Mouse (Mus musculus) mouse embryonic stem cell (cell line): ENCODE data around the gene Tnk1.
"Not testable (repeated sequence)": the region's sequence is repeated elsewhere in the genome, so short reads cannot be mapped to it uniquely, and the experiment has no call there.

Experiments
- in situ Hi-C, 2 experiments: fragments of 300-500 bp; cut with MboI; formaldehyde crosslinking; loops; 1 replicate in 1 of 2; 3 replicates in 1 of 2; pipeline ENCODE4 v1.14.3; 2019 to 2020; ENCODE audit warnings: low sequenced_read_pairs in 2 of 2, low pct_unique_long_range_greater_than_20kb in 1 of 2, mixed read lengths in 1 of 2; ENCODE audit not compliant: unreplicated experiment in 1 of 2

The Tnk1 gene

DNA sequence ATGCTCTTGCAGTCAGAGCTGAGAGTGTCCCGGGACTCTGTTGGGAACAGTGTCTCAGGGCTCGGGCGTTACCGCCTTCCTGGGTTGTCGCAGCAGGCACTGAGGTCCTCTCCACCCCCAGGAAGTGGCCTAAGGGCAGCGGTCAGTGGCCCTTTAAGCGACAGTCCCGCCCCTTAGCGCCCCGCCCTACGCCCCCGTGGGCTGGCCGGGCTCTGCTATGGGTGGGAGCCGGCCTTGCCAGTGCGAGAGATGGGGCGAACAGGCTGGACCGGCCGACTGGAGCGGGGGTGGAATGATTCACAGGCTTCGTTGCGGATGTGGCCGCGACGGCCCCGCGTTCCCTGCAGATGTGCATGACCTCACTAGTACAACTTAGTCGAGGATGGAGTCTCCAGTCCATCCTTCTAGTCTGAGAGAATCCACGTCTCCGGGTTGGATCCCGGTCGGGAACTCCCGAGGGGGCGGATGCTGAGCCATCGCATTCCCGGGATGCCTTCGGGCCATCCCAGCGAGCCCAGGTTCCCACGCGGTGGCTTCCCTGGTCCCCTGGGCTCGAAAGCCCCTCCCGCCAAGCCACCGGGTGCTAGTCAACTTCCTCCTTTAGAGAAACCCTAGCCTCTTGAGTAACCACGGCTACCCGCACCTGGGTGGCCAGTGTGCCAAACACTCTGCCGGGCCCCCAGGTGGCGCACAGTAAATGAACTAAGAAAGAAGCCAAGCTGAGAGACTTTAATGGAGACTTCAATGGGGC, 22.5 kb upstream of the Tnk1 start, which contains the start of gene Kctd11:
TSS of gene Kctd11 (minus strand) at position 554 of the 751 bp plus-strand sequence.
- in situ Hi-C loops: loop anchor here in 1 of 2 experiments (25.0 kb wide), 1 partner anchor 244 kb away; the partner anchor contains the start of gene Fxr2

DNA sequence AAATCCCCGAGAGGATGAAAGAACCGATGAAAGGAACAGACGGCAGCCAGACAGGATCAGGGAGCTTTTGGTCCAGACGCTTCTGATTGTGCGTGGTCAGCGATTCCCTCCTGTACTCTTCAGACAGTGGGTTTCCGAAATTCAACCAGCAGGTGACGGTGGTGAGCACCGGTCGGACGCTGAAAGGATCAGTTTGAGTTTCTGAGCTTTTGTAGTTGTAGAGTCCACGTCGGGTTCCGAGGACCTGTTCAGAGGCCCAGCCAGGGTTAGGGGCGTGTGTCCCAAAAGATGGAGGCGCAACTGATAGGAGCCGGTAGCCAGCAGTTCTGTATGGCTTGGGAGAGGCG, 21.9 kb upstream of the Tnk1 start:
- in situ Hi-C loops: loop anchor here in 1 of 2 experiments (25.0 kb wide), 1 partner anchor 243 kb away; the partner anchor contains the start of gene Fxr2

DNA sequence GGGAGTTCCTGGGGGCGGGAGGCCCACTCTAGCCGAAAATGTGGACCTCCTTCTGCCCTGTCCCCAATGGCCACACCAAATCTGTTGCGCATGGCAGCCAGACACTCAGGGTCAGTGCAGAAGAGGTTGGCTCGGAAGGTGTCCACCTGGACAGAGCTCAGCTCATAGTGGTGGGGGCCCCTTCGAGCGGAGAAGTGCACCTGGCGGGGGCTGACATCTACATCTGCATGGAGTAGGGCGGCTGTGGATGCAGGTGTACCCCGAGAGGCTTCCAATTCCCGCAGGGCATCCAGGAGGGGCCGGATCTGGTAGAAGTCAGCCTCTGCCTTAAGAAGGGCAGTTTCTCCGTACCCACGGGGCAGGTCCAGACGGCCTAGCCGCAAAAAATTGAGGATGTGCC, 21.2 kb upstream of the Tnk1 start:
- in situ Hi-C loops: loop anchor here (5.0 to 25.0 kb wide), 5 partner anchors 65 to 242 kb away; partner anchors contain the start of genes Fxr2 (in 1 of the 2), Gm39566 (in 1 of the 2), Spem2 (in 1 of the 2) and Tmem102 (in 1 of the 2)

DNA sequence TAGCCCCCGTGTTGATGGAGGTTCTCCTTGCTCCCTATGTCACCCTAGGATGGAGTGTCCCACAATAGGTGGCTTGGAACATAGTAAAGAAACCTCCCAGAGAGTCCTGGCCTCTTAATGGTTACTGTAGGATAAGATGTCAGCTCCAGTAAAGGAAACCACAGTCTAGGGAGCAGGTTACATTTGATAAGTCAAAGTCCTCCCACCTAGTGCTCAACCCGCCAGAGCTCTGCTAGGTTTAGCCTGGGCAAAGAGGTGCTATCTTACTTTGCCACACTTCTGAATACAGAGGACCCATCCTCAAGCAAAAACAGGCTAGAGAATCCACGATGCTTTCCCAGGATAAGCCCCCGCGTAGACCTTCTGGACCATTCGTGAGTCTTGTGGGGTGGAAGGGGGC, 20.4 kb upstream of the Tnk1 start:
- in situ Hi-C loops: loop anchor here (5.0 to 25.0 kb wide), 5 partner anchors 64 to 242 kb away; partner anchors contain the start of genes Fxr2 (in 1 of the 2), Gm39566 (in 1 of the 2), Spem2 (in 1 of the 2) and Tmem102 (in 1 of the 2)

DNA sequence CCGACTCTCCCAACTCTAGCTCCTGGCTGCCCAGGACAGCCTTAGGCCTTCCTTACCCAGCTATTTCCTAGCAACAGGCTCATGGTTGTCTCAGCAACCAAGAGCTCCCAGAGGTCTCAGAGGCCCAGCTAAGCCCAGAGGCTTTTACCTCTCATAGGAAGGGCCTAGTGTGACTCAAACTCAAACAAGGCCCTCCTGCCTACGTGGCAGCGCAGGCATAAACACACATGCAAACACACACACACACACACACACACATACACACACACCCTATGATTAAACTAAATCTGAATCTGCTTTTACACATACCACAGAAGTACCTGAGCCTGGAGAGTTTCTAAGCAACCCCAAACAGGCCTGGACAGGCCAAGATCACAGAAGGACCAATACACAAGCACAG, 19.9 kb upstream of the Tnk1 start:
- in situ Hi-C loops: loop anchor here (5.0 to 25.0 kb wide), 5 partner anchors 64 to 241 kb away; partner anchors contain the start of genes Fxr2 (in 1 of the 2), Gm39566 (in 1 of the 2), Spem2 (in 1 of the 2) and Tmem102 (in 1 of the 2)

DNA sequence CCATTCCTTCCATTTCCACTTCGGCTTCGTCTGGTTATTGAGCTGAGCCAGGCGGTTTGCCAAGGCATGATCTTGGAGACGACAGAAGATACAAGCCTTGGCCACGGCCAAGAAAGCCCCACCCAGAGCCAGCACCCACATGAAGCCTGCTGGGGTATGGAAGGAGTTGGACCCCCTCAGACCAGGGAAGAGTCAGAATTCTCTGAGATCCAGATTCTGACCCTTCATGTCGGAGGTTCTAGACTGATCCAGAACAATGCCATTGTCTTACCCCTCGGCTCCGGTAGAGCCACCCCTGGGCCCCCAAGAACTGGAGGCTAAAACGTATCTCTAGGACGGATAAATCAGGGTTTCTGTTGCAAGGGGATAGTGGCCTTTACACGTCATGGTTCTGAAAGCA, 19.3 kb upstream of the Tnk1 start, which contains the start of gene Tmem95:
TSS of gene Tmem95 (minus strand) at position 141 of the 400 bp plus-strand sequence.
- in situ Hi-C loops: loop anchor here (5.0 to 25.0 kb wide), 5 partner anchors 63 to 241 kb away; partner anchors contain the start of genes Fxr2 (in 1 of the 2), Gm39566 (in 1 of the 2), Spem2 (in 1 of the 2) and Tmem102 (in 1 of the 2)

DNA sequence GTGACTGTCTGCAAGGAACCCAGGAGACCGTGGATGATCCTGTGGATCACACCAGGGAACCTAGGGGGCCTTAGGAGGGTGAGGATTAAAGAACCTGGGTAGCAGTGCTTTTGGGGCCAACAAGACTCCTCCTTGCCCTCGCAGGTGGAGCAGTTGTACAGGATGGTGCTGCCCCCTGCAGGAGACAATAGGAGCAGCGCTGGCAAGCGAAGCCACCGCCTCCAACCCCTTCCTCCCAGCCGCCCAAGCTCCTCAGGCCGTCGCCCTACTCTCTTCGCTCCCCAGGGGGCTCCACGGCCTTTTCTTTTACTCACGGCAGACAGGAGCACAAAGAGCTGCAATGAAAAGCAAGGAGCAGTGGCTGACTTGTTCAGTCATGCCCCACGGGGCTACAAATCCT, 18.3 kb upstream of the Tnk1 start:
- in situ Hi-C loops: loop anchor here (5.0 to 25.0 kb wide), 5 partner anchors 62 to 240 kb away; partner anchors contain the start of genes Fxr2 (in 1 of the 2), Gm39566 (in 1 of the 2), Spem2 (in 1 of the 2) and Tmem102 (in 1 of the 2)

DNA sequence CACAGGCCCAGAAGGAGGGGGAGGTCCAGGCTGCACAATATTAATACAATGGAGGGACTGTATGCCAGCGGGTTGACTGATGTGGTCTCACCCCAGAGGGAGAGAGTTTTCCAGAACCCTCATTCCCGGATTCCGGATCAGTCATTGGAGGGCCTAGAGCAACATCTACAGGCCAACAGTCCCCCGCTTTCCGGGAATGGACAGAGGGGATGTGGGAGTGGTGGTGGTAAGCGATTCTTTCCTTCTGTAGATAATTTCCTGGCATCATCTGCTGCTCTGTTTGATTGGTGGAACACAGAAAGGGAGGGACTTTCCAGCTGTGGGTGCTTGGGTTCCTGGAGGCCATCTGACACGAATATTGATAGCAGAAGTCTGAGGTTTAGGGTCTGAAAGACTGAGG, 17.7 kb upstream of the Tnk1 start:
- in situ Hi-C loops: loop anchor here (5.0 to 25.0 kb wide), 5 partner anchors 61 to 239 kb away; partner anchors contain the start of genes Fxr2 (in 1 of the 2), Gm39566 (in 1 of the 2), Spem2 (in 1 of the 2) and Tmem102 (in 1 of the 2)

DNA sequence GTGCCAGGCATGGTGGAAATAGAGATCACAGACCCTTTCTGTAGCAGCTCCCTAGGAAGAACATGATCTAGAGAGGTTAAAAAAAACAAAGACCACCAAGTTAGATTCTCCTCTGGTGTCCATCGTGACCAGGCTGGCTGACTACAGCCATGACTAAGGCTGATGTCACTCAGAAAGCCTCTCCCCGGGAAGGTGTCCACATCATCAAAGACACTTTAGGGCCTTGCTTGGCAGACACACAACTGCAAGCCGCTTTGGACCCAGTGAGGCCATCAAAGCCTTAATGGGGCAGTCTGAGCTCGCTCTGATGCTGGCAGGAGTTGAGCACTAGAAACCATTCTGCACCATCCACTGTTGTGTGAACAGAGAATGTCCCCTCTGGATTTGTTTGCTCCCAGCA, 13.9 kb upstream of the Tnk1 start:
- in situ Hi-C loops: loop anchor here in 1 of 2 experiments (10.0 kb wide), 1 partner anchor 58 kb away; the partner anchor contains the start of genes Gm39566 and Spem2

DNA sequence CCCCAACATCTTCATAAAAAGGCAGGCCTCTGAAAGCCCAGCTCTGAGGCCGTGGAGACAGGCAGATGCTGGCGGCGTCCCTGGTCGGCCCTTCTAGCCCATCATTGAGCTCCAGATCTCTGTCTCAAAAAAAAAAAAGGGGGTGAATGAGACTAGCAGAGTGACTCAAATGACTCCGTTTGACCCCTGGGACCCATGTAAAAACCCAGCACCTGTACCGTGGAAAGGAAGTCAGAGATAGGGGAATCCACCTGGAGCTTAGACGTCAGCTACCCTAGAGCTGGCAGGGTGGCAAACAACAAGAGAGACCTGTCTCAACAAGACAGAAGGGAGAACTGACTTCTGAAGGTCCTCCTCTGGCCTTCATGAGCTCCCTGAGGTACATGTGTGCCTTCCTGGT, 13.3 kb upstream of the Tnk1 start:
- in situ Hi-C loops: loop anchor here in 1 of 2 experiments (10.0 kb wide), 1 partner anchor 57 kb away; the partner anchor contains the start of genes Gm39566 and Spem2

DNA sequence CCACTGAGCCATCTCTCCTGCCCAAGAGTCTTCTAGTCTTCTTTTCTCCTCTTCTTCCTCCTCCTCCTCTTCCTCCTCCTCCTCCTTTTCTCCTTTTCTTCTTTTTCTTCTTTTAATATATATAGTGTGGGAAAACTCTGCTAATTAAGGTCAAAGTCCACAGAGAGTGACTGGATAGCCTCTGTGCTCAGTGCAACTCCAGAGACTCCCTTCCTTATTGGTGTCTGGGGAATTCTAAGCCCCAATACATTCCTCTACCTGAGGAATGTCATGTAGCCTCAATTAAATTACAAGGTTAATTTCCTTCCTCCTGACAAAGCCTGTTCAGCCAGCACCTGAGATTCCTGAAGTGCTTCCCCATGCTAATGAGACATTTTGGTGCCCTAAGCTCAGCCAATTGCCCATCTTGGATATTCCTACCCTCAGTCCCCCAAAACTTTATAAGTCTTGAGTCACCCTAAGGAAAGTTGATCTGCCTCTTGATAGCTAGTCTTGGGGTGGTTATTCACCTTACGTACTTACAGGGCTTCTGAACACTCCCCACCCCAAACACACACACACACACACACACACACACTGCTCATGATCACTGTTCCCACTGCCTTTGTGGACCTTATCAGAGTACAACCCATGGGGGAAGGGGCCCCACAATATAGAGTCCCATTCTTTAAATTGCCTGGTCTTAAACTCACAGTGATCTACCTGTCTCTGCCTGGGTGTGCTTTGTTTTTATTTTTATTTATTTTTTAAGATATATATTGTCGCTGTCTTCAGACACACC, 11.9 kb upstream of the Tnk1 start:
- in situ Hi-C loops: loop anchor here in 1 of 2 experiments (10.0 kb wide), 1 partner anchor 56 kb away; the partner anchor contains the start of genes Gm39566 and Spem2

DNA sequence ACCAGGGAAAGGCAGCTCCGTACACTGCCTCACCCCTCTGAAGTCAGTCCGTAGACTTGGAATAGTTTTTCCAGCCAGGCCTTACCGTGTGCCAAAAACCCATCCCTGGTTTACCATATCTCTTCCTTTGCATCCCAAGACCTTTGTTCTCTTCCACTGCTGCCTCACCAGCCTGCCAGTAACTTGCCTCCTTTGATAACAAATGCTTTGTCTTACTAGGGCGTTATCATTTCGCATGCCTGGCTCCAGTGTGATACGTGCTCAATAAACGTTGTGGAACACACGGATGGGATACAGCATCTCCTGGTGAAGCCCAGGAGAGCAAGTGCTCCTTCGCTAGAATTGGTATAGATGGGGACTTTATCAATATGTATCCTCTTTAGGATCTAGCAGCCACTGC, 8.8 kb upstream of the Tnk1 start:
- in situ Hi-C loops: no loop called here

DNA sequence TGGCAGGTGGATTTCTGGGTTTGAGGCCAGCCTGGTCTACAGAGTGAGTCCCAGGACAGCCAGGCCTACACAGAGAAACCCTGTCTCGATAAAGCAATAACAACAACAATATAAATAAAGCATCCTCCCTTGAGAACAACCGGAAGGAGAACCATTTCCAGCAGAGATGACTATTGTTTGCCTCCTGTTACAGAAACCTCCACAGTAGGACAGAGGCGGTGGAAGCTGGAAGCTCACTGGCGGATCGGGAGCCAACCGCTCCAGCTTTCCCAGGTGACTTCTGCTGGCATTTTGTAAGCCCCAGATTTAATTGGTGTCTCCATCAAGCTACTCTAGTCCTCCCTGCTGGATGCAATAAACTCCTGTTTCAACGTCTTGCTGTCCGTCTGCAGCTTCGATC, 7.0 kb upstream of the Tnk1 start:
- in situ Hi-C loops: no loop called here

DNA sequence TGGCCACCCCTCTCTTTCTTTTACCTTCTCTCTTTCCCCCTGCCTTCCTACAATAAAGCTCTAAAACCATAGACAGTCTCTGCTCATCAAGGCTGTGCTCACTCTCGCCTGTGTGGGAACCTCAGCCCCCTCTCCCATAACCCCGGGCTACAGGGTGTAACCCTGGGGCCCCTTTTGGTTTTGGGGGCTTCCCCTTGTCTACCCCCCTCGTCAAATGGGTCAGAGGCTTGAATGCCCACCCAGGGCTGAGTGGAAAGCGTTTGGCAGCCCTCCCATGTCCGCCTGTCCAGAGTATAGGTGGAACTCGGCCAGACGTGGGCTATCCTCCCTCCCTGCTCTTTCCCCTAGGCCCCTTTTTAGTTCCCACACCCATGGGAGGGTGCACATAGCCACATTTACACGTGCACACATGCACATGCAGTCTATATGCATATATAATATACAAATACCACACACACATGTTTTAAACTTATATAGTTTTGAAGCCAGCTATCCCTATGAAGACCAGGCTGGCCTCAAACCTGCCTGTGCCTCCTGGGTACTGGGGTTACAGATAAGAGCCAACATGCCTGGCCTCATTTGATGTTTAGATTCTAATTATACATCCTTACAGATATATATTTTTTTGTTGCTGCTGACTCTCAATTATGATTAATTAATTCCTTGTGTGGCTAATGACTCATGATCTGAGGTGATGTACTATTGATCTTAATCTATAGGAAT, 5.8 kb upstream of the Tnk1 start:
- in situ Hi-C loops: no loop called here

DNA sequence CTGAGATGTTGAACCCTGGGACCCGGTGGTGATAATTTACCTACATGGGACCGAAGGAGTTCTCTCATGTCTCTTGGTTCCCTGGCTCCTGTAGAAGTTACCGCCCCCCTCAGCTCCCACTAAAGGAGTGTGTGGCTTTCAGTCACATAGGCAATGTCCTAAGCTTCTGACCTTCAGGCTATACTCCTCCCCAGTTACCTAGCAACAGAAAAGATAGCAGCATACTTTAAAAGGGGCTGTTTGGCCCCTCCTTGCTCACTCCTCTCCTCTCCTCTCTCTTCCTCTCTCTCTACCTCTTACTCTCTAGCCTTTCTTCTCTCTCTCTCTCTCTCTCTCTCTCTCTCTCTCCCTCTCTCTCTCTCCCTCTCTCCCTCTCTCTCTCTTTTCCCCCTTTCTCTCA, 5.2 kb upstream of the Tnk1 start:
- in situ Hi-C loops: not testable (repeated sequence)

DNA sequence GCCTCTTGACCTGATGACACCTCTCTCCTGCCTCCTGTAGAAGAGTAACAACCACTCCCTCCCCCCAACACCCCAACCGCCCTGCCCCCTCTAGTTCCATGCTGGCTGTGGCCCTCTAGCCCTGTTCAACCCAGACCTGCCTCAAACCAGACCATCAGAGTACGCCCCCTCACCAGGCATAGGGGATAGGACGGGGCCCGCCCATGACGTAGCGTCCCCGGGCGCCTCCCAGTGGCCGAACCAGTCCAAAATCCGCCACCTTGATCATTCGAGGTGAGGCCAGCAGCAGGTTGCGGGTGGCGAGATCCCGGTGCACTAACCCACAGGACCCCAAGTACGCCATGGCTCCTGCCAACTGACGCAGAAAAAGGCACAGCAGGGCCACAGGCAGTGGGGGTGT, 3.2 kb downstream of the Tnk1 start:
- in situ Hi-C loops: no loop called here

DNA sequence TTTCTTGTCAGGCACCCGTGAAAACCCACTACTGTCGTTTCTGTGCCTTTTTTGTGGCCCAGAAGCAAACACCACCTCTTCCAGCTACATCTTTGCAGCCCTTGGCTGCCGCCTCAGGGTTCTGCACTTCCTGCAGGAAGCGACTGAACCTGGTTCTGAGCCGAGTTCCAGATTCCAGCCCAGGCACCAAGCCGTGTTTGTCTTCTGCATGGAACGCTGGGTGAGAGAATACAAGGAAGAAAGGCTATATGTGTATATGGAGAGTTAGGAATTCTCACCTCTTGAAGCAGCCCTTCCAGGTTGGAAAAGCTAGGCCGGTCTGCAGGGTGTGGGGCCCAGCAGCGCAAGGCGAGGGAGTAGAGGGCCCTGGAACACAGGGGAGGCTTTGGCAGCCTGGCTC, 3.9 kb downstream of the Tnk1 start:
- in situ Hi-C loops: no loop called here

DNA sequence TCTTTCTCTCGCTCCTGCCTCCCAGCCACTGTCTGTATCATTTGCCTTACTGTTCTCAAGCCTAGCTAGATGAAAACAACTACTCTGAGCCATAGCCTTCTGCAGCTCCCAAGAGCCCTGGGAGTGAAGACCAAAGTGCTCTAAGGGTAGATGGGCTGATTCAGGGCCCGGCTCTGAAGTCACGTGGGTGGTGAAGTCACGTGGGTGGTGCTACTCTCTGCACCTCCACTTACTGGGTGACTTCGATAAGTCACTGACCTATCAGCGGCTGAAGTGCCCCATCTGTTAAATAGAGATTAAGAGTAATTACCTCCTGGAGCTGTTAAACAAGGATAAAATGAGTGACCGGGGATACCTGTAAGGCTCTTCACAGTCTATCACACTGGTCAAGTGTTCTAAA, 4.5 kb downstream of the Tnk1 start:
- in situ Hi-C loops: no loop called here
